12 mouse cellular contexts compared by ENCODE assay signal in genomic region chr6:42369870-42370269, GRCm38 (mm10). TPM values are rescaled to one million over a fixed set of nuclear protein-coding genes. Genes with fewer than 3 reads are reported as not detected.
DNase-seq lines count a peak whose midpoint lies in the region; ATAC-seq and TF ChIP-seq lines count a peak whose summit lies in the region.
"Had no signal": no experiment of that assay in that cellular context is flagged by ENCODE, and none has a peak within 500 bp of the region (broad histone marks: within the 10 kb centered on the region; RNA-seq: fewer than 3 reads in every experiment).

No protein-coding gene starts in this region.

- H3K27ac ChIP-seq in heart, embryonic 11.5 days (ENCODE audit: low read depth, low read length) = no peak overlapping the region
- peak overlapping the region; percentile 79 for H3K27ac ChIP-seq in lung, embryonic 15.5 days
- no peak overlapping the region for H3K27ac ChIP-seq in forebrain, embryonic 14.5 days (ENCODE audit: low read depth, low read length)

- TF ChIP-seq CTCF in lung, adult 2 months (IDR thresholded peaks at IDR 0.05; ENCODE audit: insufficient read depth, low read length) = no peak

- H3K4me2 ChIP-seq in heart, embryonic 11.5 days = no peak overlapping the region
- no peak overlapping the region for H3K4me2 ChIP-seq in lung, embryonic 15.5 days
- no peak overlapping the region for H3K4me2 ChIP-seq in forebrain, embryonic 14.5 days (ENCODE audit: low read length)

- 0 out of 2 replicates have a peak, but pooled peaks cover 2% of the 10 kb centered on the region for H3K27me3 ChIP-seq in heart, embryonic 11.5 days (ENCODE audit: control insufficient read depth, insufficient read depth, low read length)
- H3K27me3 ChIP-seq in lung, embryonic 15.5 days = no peaks in the 10 kb centered on the region
- H3K27me3 ChIP-seq in forebrain, embryonic 14.5 days (replicated peaks; ENCODE audit: control insufficient read depth, insufficient read depth, low read length) = peaks cover 4% of the 10 kb centered on the region; the same call in 1 of the 2 replicates

- no peak overlapping the region for H3K9ac ChIP-seq in heart, embryonic 11.5 days (ENCODE audit: low read depth, low read length)
- H3K9ac ChIP-seq in lung, embryonic 15.5 days = no peak overlapping the region
- no peak overlapping the region for H3K9ac ChIP-seq in forebrain, embryonic 14.5 days (ENCODE audit: low read length)

- no peak overlapping the region for H3K4me3 ChIP-seq in heart, embryonic 11.5 days (ENCODE audit: low read depth, low read length)
- H3K4me3 ChIP-seq in lung, embryonic 15.5 days = no peak overlapping the region
- no peak overlapping the region for H3K4me3 ChIP-seq in lung, adult 2 months (replicated peaks; ENCODE audit: extremely low read depth, low read depth, low read length)
- H3K4me3 ChIP-seq in forebrain, embryonic 14.5 days (ENCODE audit: low read depth, low read length) = no peak overlapping the region

- no peak for DNase-seq in heart, adult 9 months (ENCODE audit: low spot score in 2 of 2)
- DNase-seq in lung, adult 2 months = no peak
- peak; percentile 32 for DNase-seq in forebrain, embryonic 14.5 days (ENCODE audit: low spot score)
- DNase-seq in lung, postnatal 10 days = peak; percentile 70
- no peak for DNase-seq in natural killer cell, adult 2 months (ENCODE audit: low spot score in 2 of 2)
- DNase-seq: B cell, adult 2 months; gastrocnemius, postnatal 25 days had no signal

- TF ChIP-seq POLR2A in lung, adult 2 months (IDR thresholded peaks at IDR 0.05; ENCODE audit: borderline replicate concordance, extremely low read depth, low read depth, low read length) = no peak

- H3K36me3 ChIP-seq in heart, embryonic 11.5 days (ENCODE audit: control insufficient read depth, insufficient read depth, low read length) = no peaks in the 10 kb centered on the region
- H3K36me3 ChIP-seq in lung, embryonic 15.5 days = no peaks in the 10 kb centered on the region
- H3K36me3 ChIP-seq in forebrain, embryonic 14.5 days (ENCODE audit: control insufficient read depth, insufficient read depth, low read length) = no peaks in the 10 kb centered on the region

- H3K9me3 ChIP-seq in heart, embryonic 11.5 days (replicated peaks; ENCODE audit: control insufficient read depth, low read length) = no peaks in the 10 kb centered on the region
- H3K9me3 ChIP-seq in lung, embryonic 15.5 days = no peaks in the 10 kb centered on the region
- no peaks in the 10 kb centered on the region for H3K9me3 ChIP-seq in forebrain, embryonic 14.5 days (replicated peaks; ENCODE audit: control insufficient read depth, low read length)

- 0 out of 2 replicates have a peak, but pooled peaks have one; percentile 24 for ATAC-seq in heart, embryonic 11.5 days (replicated peaks; ENCODE audit: insufficient number of reproducible peaks, low FRiP score, low TSS enrichment)
- ATAC-seq in lung, embryonic 15.5 days (ENCODE audit: borderline replicate concordance, extremely low read depth, low FRiP score, low TSS enrichment) = peak; percentile 55; the same call in 1 of the 2 replicates
- peak; percentile 40; the same call in 1 of the 2 replicates for ATAC-seq in forebrain, embryonic 14.5 days
- ATAC-seq in megakaryocyte-erythroid progenitor cell, adult 5-6 weeks (replicated peaks; ENCODE audit: low FRiP score, low TSS enrichment, poor library complexity, severe bottlenecking) = no peak

- peaks cover 21% of the 10 kb centered on the region for H3K4me1 ChIP-seq in heart, embryonic 11.5 days (ENCODE audit: control insufficient read depth, insufficient read depth, low read length)
- H3K4me1 ChIP-seq in lung, embryonic 15.5 days = peaks cover 32% of the 10 kb centered on the region
- peaks cover 4% of the 10 kb centered on the region; the same call in 1 of the 2 replicates for H3K4me1 ChIP-seq in lung, adult 2 months (ENCODE audit: control insufficient read depth, insufficient read depth, low read length)
- H3K4me1 ChIP-seq in forebrain, embryonic 14.5 days (ENCODE audit: control insufficient read depth, insufficient read depth, low read length) = 0 out of 2 replicates have a peak, but pooled peaks cover 5% of the 10 kb centered on the region

- WGBS in heart, embryonic 11.5 days (ENCODE audit: insufficient replicate concordance) = 11% methylated on average over 3 of the region's 3 CpGs
- WGBS in lung, embryonic 15.5 days = 22% methylated on average over 3 of the region's 3 CpGs
- WGBS in lung, adult 2 months = 38% methylated on average over 3 of the region's 3 CpGs
- WGBS in forebrain, embryonic 14.5 days = 1% methylated on average over 3 of the region's 3 CpGs

RNA-seq across cellular contexts. Expression of gene Epha1, which starts 3.2 kb away (rescaled TPM):
- polyA plus RNA-seq in heart, embryonic 11.5 days (2014; fragmentation: Nextera tagmentation; extraction: Ambion mirVana) = 1.7 and 2.3 TPM in 2 replicates
- 14.2 and 16.9 TPM in 2 replicates for polyA plus RNA-seq in lung, embryonic 15.5 days (2015; fragmentation: Nextera tagmentation; extraction: Ambion mirVana)
- 22.4 and 26.7 TPM in 2 replicates for polyA plus RNA-seq in lung, adult 2 months (2012; rRNA removed)
- polyA plus RNA-seq in forebrain, embryonic 14.5 days (2014; fragmentation: Nextera tagmentation; extraction: Ambion mirVana) = 0.05 and 0.07 TPM in 2 replicates
- total RNA-seq in megakaryocyte-erythroid progenitor cell, adult 5-6 weeks (2014; fragmentation: Nextera tagmentation) = not detected in 2 replicates
- not detected in 2 replicates for total RNA-seq in megakaryocyte-erythroid progenitor cell, adult 5-6 weeks (2017)

RNA-seq across cellular contexts. Expression of gene Zyx, which starts 20.4 kb away (rescaled TPM):
- 159 and 177 TPM in 2 replicates for polyA plus RNA-seq in heart, embryonic 11.5 days (2014; fragmentation: Nextera tagmentation; extraction: Ambion mirVana)
- polyA plus RNA-seq in lung, embryonic 15.5 days (2015; fragmentation: Nextera tagmentation; extraction: Ambion mirVana) = 161 and 167 TPM in 2 replicates
- 311 and 352 TPM in 2 replicates for polyA plus RNA-seq in lung, adult 2 months (2012; rRNA removed)
- polyA plus RNA-seq in forebrain, embryonic 14.5 days (2014; fragmentation: Nextera tagmentation; extraction: Ambion mirVana) = 34.8 and 41.0 TPM in 2 replicates
- 43.6 and 51.9 TPM in 2 replicates for total RNA-seq in megakaryocyte-erythroid progenitor cell, adult 5-6 weeks (2014; fragmentation: Nextera tagmentation)
- total RNA-seq in megakaryocyte-erythroid progenitor cell, adult 5-6 weeks (2017) = 8.7 and 15.9 TPM in 2 replicates

RNA-seq across cellular contexts. Expression of gene Tas2r143, which starts 30.2 kb away (rescaled TPM):
- polyA plus RNA-seq in heart, embryonic 11.5 days (2014; fragmentation: Nextera tagmentation; extraction: Ambion mirVana) = not detected in 2 replicates
- not detected in 2 replicates for polyA plus RNA-seq in lung, embryonic 15.5 days (2015; fragmentation: Nextera tagmentation; extraction: Ambion mirVana)
- polyA plus RNA-seq in lung, adult 2 months (2012; rRNA removed) = 0.63 and 0.92 TPM in 2 replicates
- not detected in 2 replicates for polyA plus RNA-seq in forebrain, embryonic 14.5 days (2014; fragmentation: Nextera tagmentation; extraction: Ambion mirVana)
- total RNA-seq in megakaryocyte-erythroid progenitor cell, adult 5-6 weeks (2014; fragmentation: Nextera tagmentation) = 1.3 TPM in 1 of 2 replicates, not detected in the other
- total RNA-seq in megakaryocyte-erythroid progenitor cell, adult 5-6 weeks (2017) = not detected in 2 replicates
- total RNA-seq: gastrocnemius, postnatal 25 days; layer of hippocampus, postnatal 14 days had no signal
- polyA plus RNA-seq: testis, adult 2 months had no signal

RNA-seq across cellular contexts. Expression of gene Tas2r135, which starts 35.4 kb away (rescaled TPM):
- not detected in 2 replicates for polyA plus RNA-seq in heart, embryonic 11.5 days (2014; fragmentation: Nextera tagmentation; extraction: Ambion mirVana)
- polyA plus RNA-seq in lung, embryonic 15.5 days (2015; fragmentation: Nextera tagmentation; extraction: Ambion mirVana) = not detected in 2 replicates
- polyA plus RNA-seq in lung, adult 2 months (2012; rRNA removed) = 0.50 TPM in 1 of 2 replicates, not detected in the other
- not detected in 2 replicates for polyA plus RNA-seq in forebrain, embryonic 14.5 days (2014; fragmentation: Nextera tagmentation; extraction: Ambion mirVana)
- total RNA-seq in megakaryocyte-erythroid progenitor cell, adult 5-6 weeks (2014; fragmentation: Nextera tagmentation) = not detected in 2 replicates
- not detected in 2 replicates for total RNA-seq in megakaryocyte-erythroid progenitor cell, adult 5-6 weeks (2017)
- total RNA-seq: gastrocnemius, postnatal 25 days had no signal
- polyA plus RNA-seq: testis, adult 2 months had no signal

RNA-seq across cellular contexts. Expression of gene Fam131b, which starts 45.4 kb away (rescaled TPM):
- polyA plus RNA-seq in heart, embryonic 11.5 days (2014; fragmentation: Nextera tagmentation; extraction: Ambion mirVana) = 0.23 and 0.25 TPM in 2 replicates
- polyA plus RNA-seq in lung, embryonic 15.5 days (2015; fragmentation: Nextera tagmentation; extraction: Ambion mirVana) = 0.06 and 0.14 TPM in 2 replicates
- polyA plus RNA-seq in lung, adult 2 months (2012; rRNA removed) = 0.42 and 0.45 TPM in 2 replicates
- 4.7 and 5.6 TPM in 2 replicates for polyA plus RNA-seq in forebrain, embryonic 14.5 days (2014; fragmentation: Nextera tagmentation; extraction: Ambion mirVana)
- not detected in 2 replicates for total RNA-seq in megakaryocyte-erythroid progenitor cell, adult 5-6 weeks (2014; fragmentation: Nextera tagmentation)
- total RNA-seq in megakaryocyte-erythroid progenitor cell, adult 5-6 weeks (2017) = not detected in 2 replicates

Comparison
In these comparisons a context has a peak if more than half of its experiments do, and no peak if none do; other contexts are left out.
1. DNase-seq: peak in forebrain, embryonic 14.5 days (single experiment) and lung, postnatal 10 days (single experiment); none in heart, adult 9 months (0 of 2), lung, adult 2 months (single experiment) and natural killer cell, adult 2 months (0 of 2).